ENCODE assay signal across 8 mouse cellular contexts in genomic region chr6:122742228-122742899, GRCm38 (mm10). TPM values are rescaled to one million over a fixed set of nuclear protein-coding genes. Genes with fewer than 3 reads are reported as not detected.
DNase-seq lines count a peak whose midpoint lies in the region; ATAC-seq and TF ChIP-seq lines count a peak whose summit lies in the region.

No protein-coding gene starts in this region.

- intact Hi-C loops in heart, adult 2 months (cut with DNase I): loop anchor here (5.0 kb wide), 2 partner anchors 60 to 130 kb away; partner anchors contain the start of genes Necap1 and Slc2a3
- intact Hi-C loops in heart, postnatal 14 days (cut with DNase I): loop anchor here (5.0 kb wide), 1 partner anchor 130 kb away; the partner anchor contains the start of gene Necap1

- no peak for TF ChIP-seq EP300 in heart, adult 2 months (IDR thresholded peaks at IDR 0.05; ENCODE audit: insufficient read depth, low read depth, low read length)

- H3K79me2 ChIP-seq in heart, adult 2 months (replicated peaks; ENCODE audit: control insufficient read depth, insufficient read depth, low read length): no peaks in the 10 kb centered on the region

- peak; percentile 42 to 48 for DNase-seq in heart, adult 2 months
- no peak for DNase-seq in heart, postnatal 14 days
- DNase-seq in cerebellum, adult 9-11 months: peak; percentile 78
- peak; percentile 33 for DNase-seq in heart, adult 8-10 months (ENCODE audit: low spot score)
- peak; percentile 83 for DNase-seq in kidney, postnatal 0 days (ENCODE audit: low spot score)
- DNase-seq in liver, embryonic 13.5 days: no peak
- peak; percentile 58 for DNase-seq in neural tube, embryonic 10.5 days (ENCODE audit: extremely low spot score, low spot score)
- peak; percentile 91 for DNase-seq in yolk sac, embryonic 10.5 days (ENCODE audit: low spot score)

- peak overlapping the region; percentile 70 for H3K4me2 ChIP-seq in kidney, postnatal 0 days (ENCODE audit: low read length)
- peak overlapping the region; percentile 71 for H3K4me2 ChIP-seq in liver, embryonic 13.5 days

- H3K27me3 ChIP-seq in heart, adult 2 months (ENCODE audit: control insufficient read depth, insufficient read depth, low read length): peaks cover 2% of the 10 kb centered on the region
- no peaks in the 10 kb centered on the region; the same call in 1 of the 2 replicates for H3K27me3 ChIP-seq in kidney, postnatal 0 days (ENCODE audit: insufficient read depth, low read length)
- peaks cover 33% of the 10 kb centered on the region for H3K27me3 ChIP-seq in liver, embryonic 13.5 days

- H3K36me3 ChIP-seq in heart, adult 2 months (ENCODE audit: control insufficient read depth, insufficient read depth, low read length): no peaks in the 10 kb centered on the region
- 0 out of 2 replicates have a peak, but pooled peaks cover 2% of the 10 kb centered on the region for H3K36me3 ChIP-seq in kidney, postnatal 0 days (ENCODE audit: insufficient read depth, low read length)
- no peaks in the 10 kb centered on the region for H3K36me3 ChIP-seq in liver, embryonic 13.5 days

- H3K9me3 ChIP-seq in kidney, postnatal 0 days (replicated peaks; ENCODE audit: low read length): no peaks in the 10 kb centered on the region
- no peaks in the 10 kb centered on the region for H3K9me3 ChIP-seq in liver, embryonic 13.5 days (replicated peaks)

- WGBS in heart, adult 2 months: 3% methylated on average over 23 of the region's 23 CpGs
- WGBS in kidney, postnatal 0 days: 1% methylated on average over 23 of the region's 23 CpGs
- under 1% methylated on average over 23 of the region's 23 CpGs for WGBS in liver, embryonic 13.5 days (ENCODE audit: insufficient replicate concordance)

- peak overlapping the region; percentile 41; the same call in 1 of the 2 replicates for H3K9ac ChIP-seq in heart, adult 2 months (ENCODE audit: low read depth, low read length)
- no peak overlapping the region for H3K9ac ChIP-seq in kidney, postnatal 0 days (ENCODE audit: low read depth, low read length)
- H3K9ac ChIP-seq in liver, embryonic 13.5 days: peak overlapping the region; percentile 55

- H3K4me3 ChIP-seq in heart, adult 2 months: peak overlapping the region; percentile 50
- H3K4me3 ChIP-seq in kidney, postnatal 0 days (replicated peaks; ENCODE audit: low read depth, low read length): peak overlapping the region; percentile 42
- H3K4me3 ChIP-seq in liver, embryonic 13.5 days (replicated peaks): peak overlapping the region; percentile 53

- no peak for TF ChIP-seq CTCF in heart, adult 2 months (IDR thresholded peaks at IDR 0.05)
- TF ChIP-seq CTCF in kidney, postnatal 0 days (IDR thresholded peaks at IDR 0.05; ENCODE audit: low read depth): no peak

- peaks cover 3% of the 10 kb centered on the region for H3K4me1 ChIP-seq in heart, adult 2 months (ENCODE audit: control insufficient read depth, insufficient read depth, low read length)
- H3K4me1 ChIP-seq in kidney, postnatal 0 days (replicated peaks; ENCODE audit: insufficient read depth, low read length): 0 out of 2 replicates have a peak, but pooled peaks cover 3% of the 10 kb centered on the region
- H3K4me1 ChIP-seq in liver, embryonic 13.5 days (replicated peaks): peaks cover 33% of the 10 kb centered on the region

- no peak overlapping the region; the same call in 1 of the 2 replicates for H3K27ac ChIP-seq in heart, adult 2 months
- H3K27ac ChIP-seq in kidney, postnatal 0 days: no peak overlapping the region
- H3K27ac ChIP-seq in liver, embryonic 13.5 days: no peak overlapping the region

- no peak for ATAC-seq in kidney, postnatal 0 days (replicated peaks; ENCODE audit: low FRiP score, low read depth)
- ATAC-seq in liver, embryonic 13.5 days (ENCODE audit: low read depth): peak; percentile 31

- TF ChIP-seq POLR2A in heart, adult 2 months (IDR thresholded peaks at IDR 0.05; ENCODE audit: insufficient read depth, low read depth, low read length): no peak

RNA-seq across cellular contexts. Expression of gene Nanog, which starts 35.1 kb away (rescaled TPM):
- total RNA-seq in heart, adult 2 months (2021): not detected
- polyA plus RNA-seq in heart, adult 2 months (2012; rRNA removed): not detected in 2 replicates
- not detected for total RNA-seq in heart, postnatal 14 days (2021)
- total RNA-seq in heart, adult 8-10 months (2022): not detected
- polyA plus RNA-seq in kidney, postnatal 0 days (2015; fragmentation: Nextera tagmentation; extraction: Ambion mirVana): not detected in 2 replicates
- not detected in 2 replicates for polyA plus RNA-seq in liver, embryonic 13.5 days (2015; fragmentation: Nextera tagmentation; extraction: Ambion mirVana)

RNA-seq across cellular contexts. Expression of gene Slc2a3, which starts 59.1 kb away (rescaled TPM):
- total RNA-seq in heart, adult 2 months (2021): 1 to 10 TPM; 1.6 to 4.7 TPM
- polyA plus RNA-seq in heart, adult 2 months (2012; rRNA removed): 3.0 and 3.3 TPM in 2 replicates
- 1 to 10 TPM; 2.3 to 2.4 TPM for total RNA-seq in heart, postnatal 14 days (2021)
- 1 to 10 TPM; 2.3 to 2.9 (median 2.4) TPM for total RNA-seq in heart, adult 8-10 months (2022)
- 4.1 and 4.4 TPM in 2 replicates for polyA plus RNA-seq in kidney, postnatal 0 days (2015; fragmentation: Nextera tagmentation; extraction: Ambion mirVana)
- polyA plus RNA-seq in liver, embryonic 13.5 days (2015; fragmentation: Nextera tagmentation; extraction: Ambion mirVana): 18.6 and 21.4 TPM in 2 replicates

Comparison
In these comparisons a context has a peak if more than half of its experiments do, and no peak if none do; other contexts are left out.
1. DNase-seq: peak in heart, adult 2 months (2 of 2), cerebellum, adult 9-11 months (single experiment), heart, adult 8-10 months (single experiment), kidney, postnatal 0 days (single experiment), neural tube, embryonic 10.5 days (single experiment) and yolk sac, embryonic 10.5 days (single experiment); none in heart, postnatal 14 days (0 of 2) and liver, embryonic 13.5 days (single experiment).
2. Peak in every context shown above with its lines, with median percentiles within 50 percentile points of each other: H3K4me3 ChIP-seq.